Mouse (Mus musculus) cerebellum, adult (tissue): Measurements from ENCODE around the gene Kmt2b.

ENCODE experiments used
- ATAC-seq: cut with Nextera tagmentation; 2 replicates; pipeline ENCODE4 v1.9.2; 2017; ENCODE audit warnings: mild to moderate bottlenecking, moderate library complexity, mixed read lengths; ENCODE audit not compliant: insufficient number of reproducible peaks, low FRiP score, low TSS enrichment

Gene Kmt2b

DNA sequence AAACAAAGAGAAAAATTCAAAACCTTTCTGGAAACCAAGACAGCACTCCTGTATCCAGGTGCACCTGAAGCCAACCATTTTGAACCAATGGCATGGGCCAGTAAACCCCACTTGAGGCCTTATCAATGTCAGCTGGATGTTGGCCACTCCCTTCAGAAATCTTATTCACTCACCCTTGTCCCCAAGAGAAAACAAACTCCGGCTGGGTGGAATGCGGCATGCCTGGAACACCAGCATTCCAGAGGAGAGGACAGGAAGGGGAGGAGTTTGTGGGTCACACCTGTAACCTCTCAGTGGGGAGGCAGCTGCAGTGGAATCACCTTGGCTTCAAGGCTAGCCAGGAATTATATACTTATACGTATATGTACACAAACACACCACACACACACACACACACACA is 14.1 kb upstream of the Kmt2b start:
- no peak for ATAC-seq

DNA sequence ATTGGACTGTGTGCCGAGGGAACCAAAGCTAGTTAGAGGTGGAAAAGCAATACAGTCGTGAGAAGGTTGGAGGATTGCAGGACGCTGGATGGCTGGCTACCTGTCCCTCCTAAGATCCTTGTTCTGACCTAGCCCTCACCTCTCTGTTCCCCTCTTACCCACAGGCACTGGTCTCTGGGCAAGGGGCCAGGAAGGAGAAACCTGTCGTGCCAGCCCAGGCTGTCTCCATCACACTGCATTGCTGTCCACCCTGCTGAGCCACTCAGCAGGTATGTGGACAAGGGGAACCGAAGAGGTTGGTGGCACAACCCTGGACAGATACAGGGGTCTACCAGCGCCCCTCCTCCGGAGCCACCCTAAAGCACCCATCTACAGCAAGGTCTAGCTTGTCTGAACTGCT is 12.1 kb upstream of the Kmt2b start:
- no peak for ATAC-seq

- ATAC-seq = peak; percentile 97
Observed at GRCm38 (mm10) chr7:30599933-30600353, 11.4 kb upstream of the Kmt2b start.

GRCm38 (mm10) chr7:30598786-30599185 is 10.3 kb upstream of the Kmt2b start, which contains the start of gene Zbtb32:
TSS of gene Zbtb32 (minus strand) at chr7:30598909.
- ATAC-seq = no peak

- no peak for ATAC-seq
Observed at GRCm38 (mm10) chr7:30596811-30597210, 8.3 kb upstream of the Kmt2b start.

DNA sequence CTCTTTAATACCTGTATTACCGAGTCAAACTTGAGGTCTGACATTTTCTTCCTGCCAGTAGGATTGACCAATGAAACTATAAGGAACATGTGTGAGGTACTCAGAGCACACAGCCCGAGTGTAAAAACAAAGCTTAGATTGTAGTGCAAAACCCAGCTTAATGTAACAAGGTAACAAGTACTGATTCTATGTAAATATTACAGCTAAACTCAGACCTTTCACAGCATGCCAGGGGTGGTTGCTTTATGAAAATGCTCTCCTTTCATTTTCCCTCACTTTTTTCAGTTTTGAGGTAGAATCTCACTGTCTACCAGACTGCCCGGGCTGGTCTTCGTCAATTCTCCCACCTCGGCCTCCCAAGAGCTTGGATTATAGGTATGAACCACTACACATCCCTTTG is 7.6 kb upstream of the Kmt2b start:
- no peak for ATAC-seq

DNA sequence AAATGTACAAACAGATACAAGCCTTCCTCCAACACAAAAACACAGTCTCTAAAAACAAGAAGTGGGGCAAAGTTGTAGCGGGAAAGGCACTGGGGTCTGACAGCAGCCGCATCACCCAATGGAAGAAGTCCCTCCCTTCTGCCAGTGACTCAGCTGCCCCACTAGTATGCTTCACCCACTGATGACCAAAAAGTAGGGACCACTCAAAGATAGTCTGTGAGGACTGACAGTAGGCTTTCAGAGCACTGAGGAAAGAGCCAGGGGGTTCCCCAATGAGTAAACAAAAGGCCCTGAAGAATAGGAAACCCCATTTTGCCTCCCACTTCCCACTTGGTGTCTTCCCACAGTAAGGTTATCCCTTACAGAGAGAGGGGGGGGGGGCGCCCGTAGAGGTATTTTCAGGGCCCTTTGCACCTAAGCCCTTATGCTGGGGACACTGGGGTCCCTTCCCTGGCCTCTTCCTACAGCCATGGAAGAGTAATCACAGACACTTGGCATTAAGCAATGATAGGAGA is 6.0 kb upstream of the Kmt2b start:
- ATAC-seq = no peak

DNA sequence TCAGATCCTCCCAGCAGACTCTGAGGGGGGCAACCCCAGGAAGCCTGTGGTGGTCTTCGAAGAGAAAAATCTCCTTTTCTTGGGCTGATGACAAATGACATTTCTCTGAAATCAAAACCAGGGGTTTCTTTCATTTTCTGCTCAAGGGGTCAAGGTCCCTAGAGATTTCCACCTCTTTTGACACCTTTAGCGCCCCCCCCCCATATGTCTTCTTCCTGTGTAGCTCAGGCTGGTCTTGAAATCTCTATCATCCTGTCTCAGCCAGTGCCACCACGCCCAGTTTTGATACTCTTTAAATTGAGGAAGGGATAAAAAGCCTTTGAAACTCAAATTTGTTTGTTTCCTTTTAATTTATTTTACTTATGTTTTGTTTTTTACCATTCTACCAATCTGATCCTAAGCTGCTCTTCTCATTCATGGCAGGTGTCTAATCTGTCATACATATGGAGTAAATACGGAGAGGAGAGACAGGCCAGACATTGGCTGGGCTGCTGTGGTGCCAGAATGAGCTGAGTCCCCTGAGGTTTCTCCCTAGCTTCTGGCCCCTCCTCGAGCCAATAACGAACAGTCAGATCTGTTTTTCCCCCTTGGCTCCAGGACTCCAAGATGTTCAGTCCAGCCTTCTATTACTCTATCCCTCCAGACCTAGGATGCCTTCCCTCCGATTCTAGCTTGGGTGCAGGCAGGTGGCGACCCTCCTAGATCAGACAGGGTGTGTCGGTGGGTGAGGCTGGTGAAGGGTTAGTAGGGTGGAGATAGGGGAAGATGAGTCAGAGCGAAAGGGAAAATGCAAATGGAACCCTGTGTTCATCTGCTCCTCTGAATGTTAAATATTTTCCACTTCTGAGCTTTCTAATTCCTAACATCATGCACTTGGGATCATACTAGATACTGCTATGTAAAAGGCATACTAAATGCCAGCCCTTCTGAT is 5.3 kb upstream of the Kmt2b start:
- no peak for ATAC-seq

DNA sequence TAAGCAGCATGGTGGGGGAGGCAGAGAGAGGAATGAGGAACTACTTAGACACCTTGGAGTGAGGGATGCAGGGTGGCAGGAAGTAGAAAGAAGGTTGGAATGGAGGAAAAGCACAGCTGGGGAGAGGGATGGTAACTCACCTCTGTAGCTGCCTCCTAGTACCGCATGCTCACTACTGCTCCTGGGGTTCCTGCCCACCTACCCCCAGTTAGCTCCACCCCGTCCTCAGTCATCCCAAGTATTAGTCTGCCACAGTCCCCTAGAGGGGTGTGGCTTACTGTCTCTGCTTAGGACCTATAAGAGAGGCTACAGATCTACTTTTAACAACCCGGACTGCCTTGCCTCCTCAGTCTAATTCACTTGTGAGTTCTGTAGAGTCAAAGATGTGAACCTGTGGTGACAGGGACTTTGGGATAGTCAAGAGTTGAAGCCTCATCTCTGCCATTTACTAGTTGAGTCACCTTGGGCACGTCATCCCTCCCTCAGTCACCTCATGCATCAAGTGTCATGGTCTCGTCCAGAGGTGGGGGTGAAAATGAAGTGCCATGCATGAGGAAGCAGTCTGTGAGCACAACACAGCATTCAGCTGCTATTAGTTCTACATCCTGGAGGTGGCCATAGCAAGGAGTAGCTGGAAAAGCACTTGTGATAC is 4.4 kb upstream of the Kmt2b start:
- no peak for ATAC-seq

DNA sequence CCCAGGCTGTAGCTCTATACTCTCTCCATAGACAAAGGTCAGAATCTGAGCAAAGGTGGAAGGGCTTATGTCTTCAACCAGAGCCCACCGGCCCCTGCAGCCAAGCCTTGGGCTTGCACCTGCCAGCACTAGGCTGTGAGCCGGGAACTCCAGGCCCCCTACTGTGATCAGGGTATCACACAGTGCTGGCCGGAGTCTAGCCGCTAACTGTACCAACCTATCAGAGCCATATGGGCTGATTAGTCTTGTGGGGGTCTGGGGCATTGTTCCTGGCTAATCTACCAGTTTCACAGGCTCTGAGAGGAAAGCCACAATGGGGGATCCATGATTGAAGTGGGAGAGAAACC is 3.1 kb upstream of the Kmt2b start:
- no peak for ATAC-seq

DNA sequence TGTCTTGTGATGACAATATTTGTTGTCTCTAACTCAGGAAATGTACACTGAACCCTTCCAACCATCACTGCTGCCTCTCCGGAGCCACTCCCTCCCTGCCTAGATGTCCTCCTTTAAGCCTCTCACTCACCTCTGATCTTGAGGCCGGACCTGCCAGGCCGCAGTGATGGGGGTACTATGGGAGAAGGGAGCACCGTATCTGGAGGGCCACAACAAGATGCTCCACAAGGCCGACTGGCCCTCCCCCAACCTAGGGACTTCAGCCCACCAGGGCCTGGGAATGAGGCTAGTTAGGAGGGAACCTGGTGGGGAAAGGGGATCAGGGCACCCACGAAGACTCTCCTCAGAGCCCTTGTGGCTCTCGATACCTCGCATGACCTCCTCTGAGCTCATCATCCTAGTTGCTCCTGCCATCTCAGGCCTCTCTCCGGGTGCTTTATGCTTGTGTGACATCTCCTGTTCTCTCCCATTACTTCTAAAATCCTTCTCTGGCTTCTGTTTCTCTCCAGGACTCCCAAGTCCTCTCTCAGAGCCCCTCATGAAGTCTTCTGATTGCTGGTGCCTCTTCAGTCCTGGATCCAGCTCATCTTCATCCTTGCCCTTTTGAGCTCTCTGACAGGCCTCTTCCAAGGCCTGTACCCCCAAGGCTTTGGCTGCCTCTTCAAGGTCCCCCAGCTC is 2.5 kb upstream of the Kmt2b start:
- no peak for ATAC-seq

- peak; percentile 27; the same call in 1 of the 2 replicates for ATAC-seq
Observed at GRCm38 (mm10) chr7:30589435-30590301, 1.1 kb upstream of the Kmt2b start.

DNA sequence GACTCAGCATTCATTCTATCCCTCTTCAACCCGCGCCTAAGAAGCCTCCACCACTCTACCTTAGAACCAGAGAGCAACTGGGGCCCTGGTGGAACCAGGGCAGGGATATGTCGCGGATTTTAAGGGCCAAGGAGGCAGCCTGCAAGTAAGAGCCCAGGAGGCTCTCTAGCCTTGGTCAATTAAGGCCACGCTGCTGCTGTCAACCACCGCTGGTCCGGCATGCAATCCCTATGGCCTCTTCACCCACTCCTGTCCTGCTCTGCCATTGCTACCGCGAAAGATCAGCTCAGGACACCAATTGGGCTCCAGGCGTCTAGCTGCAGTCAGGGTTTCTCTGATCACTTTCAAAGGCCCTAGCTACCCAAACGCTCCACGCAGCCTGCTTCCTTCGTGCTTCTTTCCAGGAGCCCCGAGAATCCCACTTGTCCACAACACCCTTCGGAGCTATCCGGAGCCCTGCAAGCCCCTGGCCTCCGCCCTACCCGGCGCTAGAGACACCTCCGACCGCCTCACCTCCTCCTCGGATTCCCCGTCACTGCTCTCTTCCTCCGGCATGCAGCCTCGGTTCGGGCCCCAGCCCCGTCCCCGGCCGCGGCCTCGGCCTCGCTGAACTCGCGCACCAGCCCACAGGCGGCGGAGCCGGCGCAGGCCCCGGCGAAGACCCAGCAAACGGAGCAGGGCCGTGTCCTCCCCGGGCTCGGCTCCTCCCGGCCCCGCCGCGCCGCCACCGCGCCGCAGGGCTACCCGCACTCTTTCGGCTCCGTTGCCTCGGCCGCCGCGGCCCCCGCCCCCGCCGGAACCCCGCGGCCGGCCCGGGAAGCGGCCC is 471 bp downstream of the Kmt2b start:
- ATAC-seq = no peak

DNA sequence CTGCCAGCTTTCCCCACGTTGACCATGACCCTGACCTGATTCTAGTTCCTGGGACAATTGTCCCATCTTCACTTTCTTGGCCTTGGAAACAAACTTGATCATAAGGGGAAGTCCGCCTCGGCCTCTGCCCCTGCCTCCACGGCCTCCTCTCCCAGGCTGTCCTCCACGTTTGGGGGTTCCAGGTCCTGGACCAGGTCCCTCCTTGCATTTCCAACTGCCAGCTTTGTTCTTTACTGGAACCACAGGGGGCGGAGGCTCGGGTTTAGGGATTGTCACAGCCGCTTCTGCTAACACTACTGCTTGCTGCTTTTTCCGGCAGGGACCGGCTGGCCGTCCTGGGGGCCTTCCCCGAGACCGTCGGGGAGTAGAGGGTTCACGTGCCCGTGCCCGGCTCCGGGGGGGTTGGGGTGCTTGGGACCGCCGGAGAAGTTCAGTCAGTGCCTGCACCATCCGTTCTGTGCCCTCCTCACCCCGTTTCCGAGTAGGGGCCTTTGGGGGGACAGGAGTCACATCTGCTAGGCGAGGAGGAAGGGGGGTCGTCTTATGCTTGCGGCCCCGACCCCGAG is 2.0 kb downstream of the Kmt2b start:
- no peak for ATAC-seq

- ATAC-seq = no peak
Observed at GRCm38 (mm10) chr7:30585170-30585569, 3.4 kb downstream of the Kmt2b start.

GRCm38 (mm10) chr7:30584339-30584738 is 4.2 kb downstream of the Kmt2b start:
- no peak for ATAC-seq

DNA sequence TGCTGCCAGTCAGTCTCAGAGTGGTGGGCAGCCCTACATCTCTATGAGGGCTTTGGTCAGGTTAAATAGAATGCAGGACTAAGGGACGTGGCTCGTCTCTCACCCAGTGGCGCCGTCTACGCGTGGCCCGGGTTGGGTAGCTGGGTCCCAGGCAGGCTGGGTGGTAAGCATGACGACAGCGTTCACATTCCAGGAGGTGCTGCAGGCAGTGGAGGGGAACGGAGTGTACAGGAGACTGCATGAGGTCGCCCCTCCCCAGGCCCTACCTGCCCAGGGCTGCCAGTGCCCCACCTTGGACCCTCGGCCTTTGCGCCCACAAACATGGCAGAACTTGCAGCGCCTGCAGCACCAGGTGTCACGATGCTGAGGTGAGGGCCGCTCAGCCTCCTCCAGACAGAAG is 7.0 kb downstream of the Kmt2b start:
- ATAC-seq = no peak

DNA sequence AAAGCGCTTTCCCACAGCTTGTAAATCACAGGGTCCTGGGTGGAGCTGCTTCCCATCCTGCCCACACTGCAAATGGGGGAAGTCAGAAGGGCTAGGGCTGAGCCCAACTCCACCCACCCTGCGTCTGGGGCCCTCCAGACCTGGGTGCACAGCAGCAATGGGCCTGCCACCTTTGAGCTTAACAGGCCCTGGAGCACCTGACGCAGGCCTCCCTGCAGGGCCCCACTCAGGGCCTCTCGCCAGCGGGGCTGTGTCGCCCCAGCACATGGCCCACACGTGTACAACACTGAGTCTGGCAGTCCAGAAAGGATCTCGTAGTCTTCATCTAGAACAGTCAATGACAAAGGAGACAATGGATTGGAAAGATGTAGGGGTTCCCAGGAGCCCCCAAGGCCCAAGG is 8.6 kb downstream of the Kmt2b start:
- no peak for ATAC-seq

DNA sequence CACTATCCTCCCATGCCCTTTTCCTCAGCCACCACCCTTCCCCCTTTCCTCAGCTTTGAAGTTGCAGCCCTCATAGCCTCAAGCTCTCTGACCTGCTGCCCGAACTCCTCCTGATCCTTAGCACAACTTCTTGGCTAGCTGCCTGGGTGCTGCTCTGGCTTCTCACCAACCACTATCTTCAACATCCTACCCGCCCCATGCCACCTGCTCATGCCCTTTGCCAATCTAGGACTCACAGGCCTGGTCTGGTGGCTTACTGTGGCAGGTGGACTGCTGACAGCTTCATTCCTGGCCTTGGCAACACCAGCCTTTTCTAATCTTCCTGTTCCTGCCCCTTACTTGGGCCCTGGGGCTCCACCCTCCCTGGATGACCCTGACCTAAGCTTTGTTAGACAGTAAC is 15.6 kb downstream of the Kmt2b start:
- ATAC-seq = no peak
